Mouse (Mus musculus): ENCODE measurements around the gene Olfr155. TPM values are rescaled to one million over a fixed set of nuclear protein-coding genes. Genes with fewer than 3 reads are reported as not detected.

The Olfr155 gene
- not detected for total RNA-seq (2022)

DNA sequence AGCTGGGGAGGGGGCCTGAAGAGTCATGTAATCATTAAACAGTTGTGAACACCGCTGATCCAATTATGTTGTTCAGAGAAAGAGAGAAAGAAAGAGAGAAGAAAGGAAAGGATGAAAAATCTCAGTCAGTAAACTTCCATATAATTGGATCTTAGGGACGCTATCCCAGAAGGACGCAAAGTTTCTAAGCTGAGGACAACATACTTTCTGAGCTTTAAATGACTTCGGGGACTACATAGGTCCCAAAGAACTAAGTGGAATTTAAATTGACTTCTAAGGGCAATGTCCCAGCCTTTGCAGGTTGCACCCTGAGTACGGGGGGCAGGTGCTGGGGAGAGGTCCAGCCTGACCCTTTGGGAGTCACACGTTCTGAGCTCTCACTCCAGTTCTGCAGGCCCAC lies at the start of gene Olfr155:
Olfr155 (plus strand) TSS at position 301 of the 400 bp plus-strand sequence.
- no peak for DNase-seq (ENCODE audit: low spot score in 2 of 2)

- no peak for DNase-seq (ENCODE audit: low spot score in 2 of 2)
Observed at GRCm38 (mm10) chr4:43822896-43823550, 28.3 kb upstream of the Olfr155 start.

GRCm38 (mm10) chr4:43823845-43824337 lies 27.5 kb upstream of the Olfr155 start, which contains the start of gene Olfr156:
Olfr156 (minus strand) TSS chr4:43823895.
- no peak for DNase-seq (ENCODE audit: low spot score in 2 of 2)

DNA sequence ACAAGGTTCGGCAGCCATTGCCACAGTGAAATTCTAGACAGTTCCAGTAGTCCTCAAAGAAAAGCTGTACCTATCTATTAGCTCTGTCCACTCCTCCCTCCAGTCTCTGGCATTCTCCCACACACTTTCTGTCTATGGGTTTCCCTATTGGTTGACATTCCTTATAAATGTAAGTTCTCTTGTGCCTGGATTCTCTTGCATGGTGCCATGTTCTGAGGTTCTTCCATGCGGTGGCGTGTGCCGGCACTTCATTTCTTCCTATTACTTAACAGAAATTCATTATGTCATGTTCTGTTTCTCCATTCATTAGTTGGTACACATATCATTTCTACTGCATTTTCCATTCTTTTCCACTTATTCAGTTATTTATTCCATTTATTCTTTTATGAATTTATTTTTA lies 22.6 kb upstream of the Olfr155 start:
- no peak for DNase-seq (ENCODE audit: low spot score in 2 of 2)

DNA sequence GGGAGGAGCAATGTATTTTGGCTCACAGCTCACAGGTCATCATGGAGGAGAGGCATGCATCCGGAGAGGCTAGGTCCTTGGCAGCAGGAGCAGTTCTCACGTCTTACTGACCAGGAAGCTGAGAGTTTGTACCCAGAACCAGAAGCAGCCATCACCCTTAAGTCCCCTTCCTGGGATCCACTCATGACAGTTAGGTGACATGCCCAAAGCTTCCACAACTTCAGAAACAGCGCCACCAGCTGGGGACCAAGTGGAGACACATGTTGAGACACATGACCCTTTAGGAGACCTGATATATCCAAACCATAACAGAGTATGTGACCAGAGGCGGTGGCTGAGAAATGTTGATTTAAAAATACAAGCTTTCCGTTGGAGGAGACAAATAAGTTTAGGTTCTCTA lies 19.3 kb upstream of the Olfr155 start:
- no peak for DNase-seq (ENCODE audit: low spot score in 2 of 2)

- DNase-seq (ENCODE audit: low spot score in 2 of 2) = no peak
Observed at GRCm38 (mm10) chr4:43833752-43834151, 17.6 kb upstream of the Olfr155 start.

DNA sequence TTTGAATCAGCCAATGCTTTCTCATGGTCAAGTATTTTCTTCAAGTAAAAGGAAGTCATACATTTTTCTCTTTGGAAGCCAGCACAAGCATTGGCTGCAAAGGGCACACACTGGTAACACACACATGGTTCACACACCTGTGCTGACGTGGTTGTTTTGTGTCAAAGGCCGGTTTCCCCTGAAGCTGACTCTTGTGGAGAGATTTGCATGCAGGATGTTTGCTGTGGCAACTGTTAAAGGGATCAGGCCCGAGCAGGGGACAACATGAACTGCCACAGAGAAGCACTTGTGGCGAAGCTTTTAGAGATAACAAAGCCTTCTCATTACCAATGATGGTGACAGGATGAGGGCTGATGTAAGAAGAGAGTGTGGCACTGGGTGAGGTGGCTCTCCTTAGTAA lies 16.6 kb upstream of the Olfr155 start:
- DNase-seq (ENCODE audit: low spot score in 2 of 2) = no peak

DNA sequence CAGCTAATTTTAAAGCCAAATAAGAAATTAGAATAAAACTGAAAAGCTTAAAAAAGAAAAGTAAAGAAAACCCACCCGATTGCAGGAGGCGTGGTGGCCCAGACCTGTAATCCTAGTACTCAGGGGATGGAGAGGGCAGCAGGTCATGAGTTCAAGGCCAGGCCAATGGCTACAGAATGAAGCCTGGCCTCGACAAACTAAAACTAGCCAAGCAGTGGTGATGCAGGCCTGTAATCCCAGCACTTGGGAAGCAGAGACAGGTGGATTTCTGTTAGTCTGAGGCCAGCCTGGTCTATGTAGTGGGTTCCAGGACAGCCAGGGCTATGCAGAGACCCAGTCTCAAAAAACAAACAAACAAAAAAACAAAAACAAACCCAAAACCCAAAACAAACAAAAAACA lies 13.0 kb upstream of the Olfr155 start:
- DNase-seq (ENCODE audit: low spot score in 2 of 2) = no peak

- DNase-seq (ENCODE audit: low spot score in 2 of 2) = no peak
Observed at GRCm38 (mm10) chr4:43840101-43840500, 11.3 kb upstream of the Olfr155 start, which contains the start of gene Olfr157. Olfr157 (minus strand) TSS chr4:43840201.

GRCm38 (mm10) chr4:43854101-43854500 lies 2.7 kb downstream of the Olfr155 start:
- DNase-seq (ENCODE audit: low spot score in 2 of 2) = no peak

DNA sequence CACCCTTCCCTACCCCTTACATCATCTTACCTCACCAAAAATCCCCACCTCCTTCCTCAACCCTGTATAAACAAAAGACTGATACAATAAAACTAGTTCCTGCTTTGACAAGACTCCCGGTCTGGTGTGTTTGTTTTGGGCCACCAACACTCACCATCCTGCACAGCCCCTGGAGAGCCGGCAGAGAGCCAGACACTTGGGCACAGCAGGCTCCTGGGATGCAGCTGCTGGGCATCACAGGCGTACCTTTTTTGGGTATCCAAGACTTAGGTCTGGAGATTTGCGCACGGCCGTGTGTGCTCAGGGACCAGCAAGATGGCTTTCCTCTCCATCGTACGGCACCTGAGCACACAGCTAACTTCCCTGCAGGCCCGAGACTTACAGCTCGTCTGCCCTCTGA lies 8.5 kb downstream of the Olfr155 start:
- DNase-seq (ENCODE audit: low spot score in 2 of 2) = no peak

DNA sequence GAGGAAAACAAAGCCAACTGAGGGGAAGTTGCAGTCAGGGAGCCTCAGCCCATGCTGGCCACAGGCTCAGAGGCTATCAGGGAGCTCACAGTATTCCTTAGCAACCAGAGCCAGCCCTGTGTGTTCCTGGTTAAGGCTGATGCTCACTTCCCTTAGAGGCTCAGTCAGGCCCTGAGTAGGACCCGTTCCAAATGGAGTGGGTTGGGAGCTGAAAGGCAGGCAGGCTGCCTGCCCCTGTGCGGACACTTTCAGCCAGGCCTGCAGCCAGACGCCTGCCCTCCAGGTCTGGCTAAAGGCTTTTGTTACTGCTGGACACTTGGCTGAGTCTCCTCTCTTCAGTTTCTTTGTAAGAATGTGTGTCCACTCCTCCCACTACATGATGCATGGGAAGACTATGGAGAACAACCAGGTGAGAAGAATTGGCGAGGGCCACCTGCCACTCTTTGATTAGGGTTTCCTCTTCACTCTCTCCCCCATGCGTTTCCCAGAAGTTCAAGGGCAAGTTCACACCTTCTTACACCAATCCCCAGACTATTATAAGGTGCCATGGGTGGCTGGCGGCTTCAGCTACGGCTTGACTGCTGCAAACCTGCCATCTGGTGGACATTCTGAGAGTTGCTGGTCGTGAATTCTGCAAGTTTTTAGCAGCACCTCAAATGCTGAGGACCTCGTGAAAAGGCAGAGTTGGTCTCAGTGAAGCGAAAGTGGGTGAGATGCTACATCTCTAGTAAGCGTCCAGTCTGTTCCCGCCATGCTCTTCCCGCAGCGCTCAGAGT lies 9.6 kb downstream of the Olfr155 start:
- peak; percentile 15 to 18 for DNase-seq (ENCODE audit: low spot score in 2 of 2)

DNA sequence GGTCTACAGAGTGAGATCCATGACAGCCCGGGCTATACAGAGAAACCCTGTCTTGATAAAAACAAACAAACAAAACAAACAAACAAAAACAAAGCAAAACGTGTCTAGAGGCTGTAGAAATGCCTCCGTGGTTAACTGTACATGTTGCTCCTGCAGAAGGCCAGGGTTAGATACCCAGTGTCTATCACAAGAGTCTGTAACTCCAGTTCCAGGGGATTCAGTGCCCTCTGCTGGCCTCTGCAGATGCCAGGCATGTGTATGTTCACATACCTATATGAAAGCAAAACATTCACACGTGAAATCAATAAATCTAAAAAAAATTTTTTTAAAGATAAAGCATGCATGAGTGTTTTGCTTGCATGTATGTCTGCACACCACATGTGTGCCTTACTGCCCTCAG lies 11.9 kb downstream of the Olfr155 start:
- DNase-seq (ENCODE audit: low spot score in 2 of 2) = no peak

- no peak for DNase-seq (ENCODE audit: low spot score in 2 of 2)
Observed at GRCm38 (mm10) chr4:43869821-43870220, 18.5 kb downstream of the Olfr155 start.

GRCm38 (mm10) chr4:43874501-43874900 lies 23.1 kb downstream of the Olfr155 start:
- no peak for DNase-seq (ENCODE audit: low spot score in 2 of 2)

GRCm38 (mm10) chr4:43875160-43875918 lies 24.0 kb downstream of the Olfr155 start, which contains the start of gene Reck:
Reck (plus strand) TSS chr4:43875530.
- DNase-seq (ENCODE audit: low spot score in 2 of 2) = peak; percentile 58 to 65

GRCm38 (mm10) chr4:43875919-43876411 lies 24.6 kb downstream of the Olfr155 start:
- DNase-seq (ENCODE audit: low spot score in 2 of 2) = no peak

GRCm38 (mm10) chr4:43877230-43877629 lies 25.9 kb downstream of the Olfr155 start:
- no peak for DNase-seq (ENCODE audit: low spot score in 2 of 2)

DNA sequence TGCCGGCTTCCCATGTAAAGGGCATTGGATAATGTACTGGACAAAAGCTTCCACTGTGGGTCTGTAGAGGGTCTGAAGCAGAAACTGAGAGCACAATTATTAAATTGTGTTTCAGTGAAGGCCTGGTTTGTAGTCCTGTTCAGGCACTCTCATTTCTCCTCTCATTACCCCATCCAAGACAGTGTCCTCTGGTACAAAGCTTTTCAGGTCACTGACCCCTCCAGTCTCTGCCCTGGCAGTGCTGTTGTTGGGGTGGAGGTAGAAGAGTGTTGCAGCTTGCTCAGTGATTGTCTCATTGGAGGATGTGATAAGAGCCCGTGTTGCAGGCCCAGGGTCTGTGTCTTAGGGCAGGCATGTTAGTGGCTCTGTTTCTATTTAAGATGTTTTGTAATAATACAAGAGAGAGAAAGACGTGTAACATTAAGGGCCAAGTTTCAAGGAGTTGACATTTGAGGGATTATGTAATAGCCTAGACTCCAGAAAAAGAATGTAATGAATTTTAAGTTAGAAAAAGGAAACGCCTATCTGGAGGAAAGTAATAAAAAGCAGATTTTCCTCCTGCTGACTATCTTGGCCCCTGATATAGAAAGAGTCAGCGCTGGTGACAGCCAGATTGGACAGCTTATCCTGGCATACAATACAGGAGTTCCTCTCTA lies 26.9 kb downstream of the Olfr155 start:
- DNase-seq (ENCODE audit: low spot score in 2 of 2) = no peak

GRCm38 (mm10) chr4:43879566-43879965 lies 28.2 kb downstream of the Olfr155 start:
- no peak for DNase-seq (ENCODE audit: low spot score in 2 of 2)

DNA sequence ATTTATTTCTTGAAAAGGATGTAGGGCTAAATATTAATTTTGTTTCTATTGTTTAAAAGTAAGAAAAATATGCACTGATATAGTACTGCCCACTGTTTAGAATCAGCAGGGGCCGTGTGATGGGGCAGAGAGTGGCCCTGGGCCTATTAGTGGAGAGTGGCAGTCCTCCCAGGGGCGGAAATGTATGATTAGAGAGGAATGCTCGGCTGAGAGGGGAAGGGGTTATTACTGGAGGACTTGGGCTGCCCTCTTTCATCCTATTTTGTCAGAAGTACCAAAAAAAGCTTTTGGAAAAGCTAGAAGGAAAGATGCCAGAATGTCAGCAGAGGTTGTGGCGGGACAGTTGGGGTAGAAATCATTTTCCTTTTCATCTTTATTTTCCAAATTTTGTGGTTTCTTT lies 32.8 kb downstream of the Olfr155 start:
- DNase-seq (ENCODE audit: low spot score in 2 of 2) = no peak
